8 mouse cellular contexts compared by ENCODE assay signal in genomic region chr14:105177238-105177693, GRCm38 (mm10). TPM values are rescaled to one million over a fixed set of nuclear protein-coding genes. Genes with fewer than 3 reads are reported as not detected.
DNase-seq lines count a peak whose midpoint lies in the region; ATAC-seq lines count a peak whose summit lies in the region.

Rbm26 (minus strand) TSS chr14:105177327.

- H3K4me1 ChIP-seq in brown adipose tissue, adult 24 weeks (ENCODE audit: control insufficient read depth, insufficient read depth, insufficient read length, low read length) = peaks cover 16% of the 10 kb centered on the region; the same call in 1 of the 2 replicates
- H3K4me1 ChIP-seq in heart, embryonic 13.5 days = peaks cover 30% of the 10 kb centered on the region
- peaks cover 38% of the 10 kb centered on the region for H3K4me1 ChIP-seq in liver, embryonic 12.5 days
- H3K4me1 ChIP-seq in stomach, embryonic 15.5 days = peaks cover 13% of the 10 kb centered on the region; the same call in 1 of the 2 replicates

- H3K9me3 ChIP-seq in heart, embryonic 13.5 days = no peaks in the 10 kb centered on the region
- no peaks in the 10 kb centered on the region for H3K9me3 ChIP-seq in liver, embryonic 12.5 days (replicated peaks)
- H3K9me3 ChIP-seq in stomach, embryonic 15.5 days = no peaks in the 10 kb centered on the region

- H3K4me3 ChIP-seq in brown adipose tissue, adult 24 weeks (ENCODE audit: insufficient read depth, low read depth, low read length) = peak within 1 kb of the TSS; percentile 94
- peak within 1 kb of the TSS; percentile 98 for H3K4me3 ChIP-seq in heart, embryonic 13.5 days
- peak within 1 kb of the TSS; percentile 97 for H3K4me3 ChIP-seq in liver, embryonic 12.5 days
- H3K4me3 ChIP-seq in stomach, embryonic 15.5 days (replicated peaks) = peak within 1 kb of the TSS; percentile 95

- no peaks in the 10 kb centered on the region for H3K27me3 ChIP-seq in heart, embryonic 13.5 days (replicated peaks)
- H3K27me3 ChIP-seq in liver, embryonic 12.5 days (replicated peaks) = no peaks in the 10 kb centered on the region
- no peaks in the 10 kb centered on the region for H3K27me3 ChIP-seq in stomach, embryonic 15.5 days (replicated peaks)

- peak within 1 kb of the TSS; percentile 95 for H3K4me2 ChIP-seq in heart, embryonic 13.5 days
- peak within 1 kb of the TSS; percentile 92 for H3K4me2 ChIP-seq in liver, embryonic 12.5 days
- peak within 1 kb of the TSS; percentile 73 for H3K4me2 ChIP-seq in stomach, embryonic 15.5 days

- DNase-seq in CD4-positive, CD25-positive, alpha-beta regulatory T cell, adult 2 months (ENCODE audit: low read depth, low spot score) = peak; percentile 97
- peak; percentile 49 for DNase-seq in fat pad, adult 2 months (ENCODE audit: extremely low read depth, low read depth, low spot score)
- peak; percentile 98 for DNase-seq in kidney, postnatal 10 days
- peak; percentile 93 to 95 for DNase-seq in natural killer cell, adult 2 months (ENCODE audit: low spot score in 2 of 2)

- peak within 1 kb of the TSS; percentile 98 for H3K9ac ChIP-seq in heart, embryonic 13.5 days
- peak within 1 kb of the TSS; percentile 95 for H3K9ac ChIP-seq in liver, embryonic 12.5 days
- peak within 1 kb of the TSS; percentile 94 for H3K9ac ChIP-seq in stomach, embryonic 15.5 days

- no peaks in the 10 kb centered on the region for H3K36me3 ChIP-seq in heart, embryonic 13.5 days
- no peaks in the 10 kb centered on the region for H3K36me3 ChIP-seq in liver, embryonic 12.5 days
- no peaks in the 10 kb centered on the region for H3K36me3 ChIP-seq in stomach, embryonic 15.5 days

- WGBS in heart, embryonic 13.5 days = 1% methylated on average over 28 of the region's 28 CpGs
- 2% methylated on average over 28 of the region's 28 CpGs for WGBS in liver, embryonic 12.5 days (ENCODE audit: insufficient replicate concordance)
- under 1% methylated on average over 28 of the region's 28 CpGs for WGBS in stomach, embryonic 15.5 days

- ATAC-seq in heart, embryonic 13.5 days (ENCODE audit: extremely low read depth, insufficient number of reproducible peaks, low FRiP score, low TSS enrichment) = peak; percentile 90
- ATAC-seq in liver, embryonic 12.5 days = peak; percentile 95
- ATAC-seq in stomach, embryonic 15.5 days (ENCODE audit: insufficient read depth, low FRiP score, low read depth) = peak; percentile 96

- peak within 1 kb of the TSS; percentile 84 for H3K27ac ChIP-seq in brown adipose tissue, adult 24 weeks (replicated peaks; ENCODE audit: low read depth, low read length)
- peak within 1 kb of the TSS; percentile 93 for H3K27ac ChIP-seq in heart, embryonic 13.5 days (replicated peaks)
- H3K27ac ChIP-seq in liver, embryonic 12.5 days = peak within 1 kb of the TSS; percentile 92
- peak within 1 kb of the TSS; percentile 93 for H3K27ac ChIP-seq in stomach, embryonic 15.5 days

RNA-seq across cellular contexts. Expression of gene Rbm26, which starts in this region (rescaled TPM):
- 10.9 and 11.1 TPM in 2 replicates for polyA plus RNA-seq in brown adipose tissue, adult 24 weeks (2012; ENCODE audit: insufficient read depth, insufficient read length, missing spikeins)
- 17.2 and 18.8 TPM in 2 replicates for polyA plus RNA-seq in heart, embryonic 13.5 days (2015; fragmentation: Nextera tagmentation; extraction: Ambion mirVana)
- polyA plus RNA-seq in liver, embryonic 12.5 days (2016; fragmentation: Nextera tagmentation; extraction: Ambion mirVana) = 19.1 and 19.2 TPM in 2 replicates
- polyA plus RNA-seq in stomach, embryonic 15.5 days (2015; fragmentation: Nextera tagmentation; extraction: Ambion mirVana) = 30.8 and 32.8 TPM in 2 replicates

Comparison
In these comparisons a context has a peak if more than half of its experiments do, and no peak if none do; other contexts are left out.
1. Peak in every context shown above with its lines: DNase-seq, ATAC-seq, H3K4me3 ChIP-seq and H3K27ac ChIP-seq.